Mouse (Mus musculus) neural tube, postnatal 0 days (tissue): Measurements from ENCODE around the gene Olfr1000. TPM values are rescaled to one million over a fixed set of nuclear protein-coding genes. Genes with fewer than 3 reads are reported as not detected.

Experiments
- polyA plus RNA-seq: library from polyadenylated mRNA; unstranded; fragments of >200 nt; fragmentation: Nextera tagmentation; extraction: Ambion mirVana; gene quantifications from 2 replicates; pipeline ENCODE4 v1.2.1, GENCODE M21; 2015

Gene Olfr1000
- not detected in 2 replicates for polyA plus RNA-seq

GRCm38 (mm10) chr2:85611803-85612202 lies at the start of gene Olfr1000:
Olfr1000 (minus strand) TSS chr2:85611903.

GRCm38 (mm10) chr2:85650604-85651003 lies 38.9 kb upstream of the Olfr1000 start, which contains the start of gene Olfr1002:
Olfr1002 (minus strand) TSS chr2:85650704.

GRCm38 (mm10) chr2:85588648-85589047 lies 23.1 kb downstream of the Olfr1000 start, which contains the start of gene Olfr998:
Olfr998 (plus strand) TSS chr2:85588948.

GRCm38 (mm10) chr2:85578915-85579314 lies 32.8 kb downstream of the Olfr1000 start, which contains the start of gene Olfr996:
Olfr996 (plus strand) TSS chr2:85579215.

Other genes starting within 250 kb of the Olfr1000 start
- gene Olfr988, start 248.7 kb downstream of the Olfr1000 start, polyA plus RNA-seq: not detected in 2 replicates
- gene Olfr992, start 202.4 kb downstream of the Olfr1000 start, polyA plus RNA-seq: not detected in 2 replicates
- not detected in 2 replicates for gene Olfr993, start 197.0 kb downstream of the Olfr1000 start, polyA plus RNA-seq
- gene Olfr994, start 175.5 kb downstream of the Olfr1000 start, polyA plus RNA-seq: not detected in 2 replicates
- not detected in 2 replicates for gene Olfr995, start 168.3 kb downstream of the Olfr1000 start, polyA plus RNA-seq
- gene 4833423E24Rik, start 92.9 kb downstream of the Olfr1000 start, polyA plus RNA-seq: 3.3 and 3.7 TPM in 2 replicates
- gene Olfr996, start 32.7 kb downstream of the Olfr1000 start, polyA plus RNA-seq: not detected in 2 replicates
- not detected in 2 replicates for gene Olfr998, start 23.0 kb downstream of the Olfr1000 start, polyA plus RNA-seq
- gene Olfr1002, start 38.8 kb upstream of the Olfr1000 start, polyA plus RNA-seq: not detected in 2 replicates
- gene Olfr154, start 52.6 kb upstream of the Olfr1000 start, polyA plus RNA-seq: not detected in 2 replicates
- gene Olfr1006, start 66.9 kb upstream of the Olfr1000 start, polyA plus RNA-seq: not detected in 2 replicates
- not detected in 2 replicates for gene Olfr1008, start 77.5 kb upstream of the Olfr1000 start, polyA plus RNA-seq
- not detected in 2 replicates for gene Olfr1009, start 103.5 kb upstream of the Olfr1000 start, polyA plus RNA-seq
- gene Olfr1012, start 150.9 kb upstream of the Olfr1000 start, polyA plus RNA-seq: not detected in 2 replicates
- not detected in 2 replicates for gene Olfr1013, start 155.2 kb upstream of the Olfr1000 start, polyA plus RNA-seq
- gene Olfr1014, start 160.8 kb upstream of the Olfr1000 start, polyA plus RNA-seq: not detected in 2 replicates
- gene Olfr1015, start 170.1 kb upstream of the Olfr1000 start, polyA plus RNA-seq: not detected in 2 replicates
- gene Olfr1016, start 190.6 kb upstream of the Olfr1000 start, polyA plus RNA-seq: not detected in 2 replicates
- gene Olfr1018, start 206.6 kb upstream of the Olfr1000 start, polyA plus RNA-seq: not detected in 2 replicates
- gene Olfr1019, start 233.6 kb upstream of the Olfr1000 start, polyA plus RNA-seq: not detected in 2 replicates
- not detected in 2 replicates for gene Olfr1020, start 235.1 kb upstream of the Olfr1000 start, polyA plus RNA-seq